Mouse (Mus musculus) cerebellum, postnatal 25 days (tissue): ENCODE results near the gene Qrich2.

Experiments
- DNase-seq, 2 experiments: peaks; one replicate each; pipeline ENCODE4 v3.0.0; 2021; ENCODE audit warnings: mixed read lengths in 2 of 2

The Qrich2 gene

GRCm38 (mm10) chr11:116405601-116406000 is 60.4 kb downstream of the Qrich2 start:
- DNase-seq = no peak

- DNase-seq = no peak
Measured at GRCm38 (mm10) chr11:116400560-116400959, 65.5 kb downstream of the Qrich2 start.

GRCm38 (mm10) chr11:116398348-116398677 is 67.7 kb downstream of the Qrich2 start:
- DNase-seq = no peak

GRCm38 (mm10) chr11:116397517-116398347 is 68.3 kb downstream of the Qrich2 start:
- no peak for DNase-seq

GRCm38 (mm10) chr11:116396934-116397330 is 69.1 kb downstream of the Qrich2 start:
- DNase-seq = no peak

- DNase-seq = no peak
Measured at GRCm38 (mm10) chr11:116396276-116396933, 69.6 kb downstream of the Qrich2 start.

GRCm38 (mm10) chr11:116394769-116395168 is 71.3 kb downstream of the Qrich2 start:
- DNase-seq = no peak
